Mouse (Mus musculus) midbrain, embryonic 14.5 days (tissue): ENCODE measurements at regions not wholly inside any gene's neighbourhood (a gene's known extent, or its start where the extent isn't known, plus 50 kb on each side); places are given as distances from the start of the nearest gene placed in this dataset.
A peak's percentile ranks its signal among the peaks of the same experiment; 100 is the strongest.

Experiments used
- ATAC-seq: fragments of 200-750 bp; cut with Nextera tagmentation; 2 replicates; pipeline ENCODE4 v1.8.0; 2017; ENCODE audit warnings: moderate number of reproducible peaks, moderate library complexity; ENCODE audit not compliant: low FRiP score, low TSS enrichment
- DNase-seq: peaks from one replicate; pipeline ENCODE4 v3.0.0-alpha.2; 2015
- H3K27ac ChIP-seq: fragments of 300-500 bp; sonication (generic); replicated peaks from 2 replicates; pipeline ENCODE4 v1.5.1; 2014; ENCODE audit warnings: mild to moderate bottlenecking, low read depth, low read length, moderate library complexity
- H3K27me3 ChIP-seq: fragments of 300-500 bp; sonication (generic); 2 replicates; pipeline ENCODE4 v1.6.1; 2014; ENCODE audit warnings: low read length, control low read depth, mixed read lengths; ENCODE audit not compliant: control insufficient read depth, insufficient read depth
- H3K36me3 ChIP-seq: fragments of 300-500 bp; sonication (generic); 2 replicates; pipeline ENCODE4 v1.6.1; 2014; ENCODE audit warnings: low read length, control low read depth; ENCODE audit not compliant: control insufficient read depth, insufficient read depth
- H3K4me1 ChIP-seq: fragments of 300-500 bp; sonication (generic); 2 replicates; pipeline ENCODE4 v1.6.1; 2014; ENCODE audit warnings: mild to moderate bottlenecking, antibody characterized with exemption, low read length, control low read depth; ENCODE audit not compliant: control insufficient read depth, insufficient read depth
- H3K4me2 ChIP-seq: fragments of 300-500 bp; sonication (generic); 2 replicates; pipeline ENCODE4 v1.6.1; 2014; ENCODE audit warnings: mild to moderate bottlenecking, low read length, moderate library complexity
- H3K4me3 ChIP-seq: fragments of 300-500 bp; sonication (generic); replicated peaks from 2 replicates; pipeline ENCODE4 v1.5.1; 2014; ENCODE audit warnings: low read depth, low read length
- H3K9ac ChIP-seq: fragments of 300-500 bp; sonication (generic); replicated peaks from 2 replicates; pipeline ENCODE4 v1.6.1; 2014; ENCODE audit warnings: mild to moderate bottlenecking, low read length, moderate library complexity
- H3K9me3 ChIP-seq: fragments of 300-500 bp; sonication (generic); 2 replicates; pipeline ENCODE4 v1.6.1; 2016; ENCODE audit warnings: low read length, control low read depth, mixed read lengths; ENCODE audit not compliant: control insufficient read depth
- WGBS: fragments of 180-500 bp; shearing (Covaris S2); extraction: QIAGEN DNeasy Blood & Tissue Kit; methylation state at CpG from one replicate; pipeline ENCODE4 v1.1.7; 2014; 5-methylcytosine and 5-hydroxymethylcytosine counted together

- Histone ChIP-seq H3K4me1 (no peaks in the 10 kb centered on the region), H3K4me2 (no peak overlapping the region), H3K9me3 (no peaks in the 10 kb centered on the region), H3K27ac (no peak overlapping the region; the same call in 1 of the 2 replicates), H3K27me3 (no peaks in the 10 kb centered on the region), H3K9ac (no peak overlapping the region), H3K4me3 (no peak overlapping the region), H3K36me3 (no peaks in the 10 kb centered on the region)
- DNase-seq (peak; percentile 62), ATAC-seq (peak; percentile 34; the same call in 1 of the 2 replicates)
- 72% methylated on average over 13 of the region's 13 CpGs for WGBS
Observed at GRCm38 (mm10) chr7:73881252-73882042, 132.0 kb downstream of the St8sia2 start.

GRCm38 (mm10) chr7:73886152-73886551 is 127.3 kb downstream of the St8sia2 start:
- no peak overlapping the region for H3K27ac ChIP-seq
- no peaks in the 10 kb centered on the region for H3K4me1 ChIP-seq
- H3K9me3 ChIP-seq, result no peaks in the 10 kb centered on the region
- no peak overlapping the region for H3K9ac ChIP-seq
- no peak overlapping the region for H3K4me3 ChIP-seq
- 53% methylated on average over 7 of the region's 7 CpGs for WGBS
- no peak overlapping the region for H3K4me2 ChIP-seq
- DNase-seq, result no peak
- ATAC-seq, result no peak
- H3K27me3 ChIP-seq, result no peaks in the 10 kb centered on the region
- H3K36me3 ChIP-seq, result no peaks in the 10 kb centered on the region
